Mouse (Mus musculus) spleen, adult 2 months (tissue): ENCODE data around the gene Erf.

ENCODE experiments used
- CTCF ChIP-seq: fragments of 200-500 bp; IDR thresholded peaks from 2 replicates; pipeline ENCODE4 v1.5.1; 2011; ENCODE audit warnings: mild to moderate bottlenecking, inconsistent platforms; ENCODE audit not compliant: insufficient read depth, insufficient read length, insufficient replicate concordance; ENCODE audit errors: extremely low read depth
- POLR2A ChIP-seq: fragments of 200-500 bp; IDR thresholded peaks from 2 replicates; pipeline ENCODE4 v1.6.1; 2011; ENCODE audit warnings: low read depth, low read length, inconsistent platforms

- TF ChIP-seq CTCF (no peak), POLR2A (no peak)
Measured at GRCm38 (mm10) chr7:25219416-25219750, 31.2 kb downstream of the Erf start.
